In the genomic region with DNA sequence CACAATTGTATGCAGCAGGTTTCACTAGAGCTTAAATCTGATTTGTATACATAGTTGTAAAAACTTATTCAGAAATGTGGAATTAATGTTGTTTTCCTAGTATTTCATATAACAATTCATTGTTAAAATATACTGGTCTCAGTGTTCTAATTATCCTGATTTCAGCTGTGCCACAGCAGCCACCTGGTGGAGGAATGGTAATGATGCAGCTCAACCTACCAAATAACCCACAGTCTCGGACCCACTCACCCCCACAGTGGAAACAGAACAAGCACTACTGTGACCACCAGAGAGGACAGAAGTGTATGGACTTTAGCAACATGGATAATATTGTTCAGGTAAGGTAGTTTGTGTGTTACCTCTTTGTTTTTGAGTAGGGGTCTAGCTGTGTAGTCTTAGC, we compare ENCODE assay signal across 14 mouse cellular contexts. TPM values are rescaled to one million over a fixed set of nuclear protein-coding genes. Genes with fewer than 3 reads are reported as not detected.
DNase-seq lines count a peak whose midpoint lies in the region; TF ChIP-seq lines count a peak whose summit lies in the region.
"Had no signal": no experiment of that assay in that cellular context is flagged by ENCODE, and none has a peak within 500 bp of the region (broad histone marks: within the 10 kb centered on the region; RNA-seq: fewer than 3 reads in every experiment).

No protein-coding gene starts in this region.

- no peak overlapping the region for H3K9ac ChIP-seq in ES-Bruce4 (ENCODE audit: low read depth, poor library complexity, severe bottlenecking)
- H3K9ac ChIP-seq: intestine, embryonic 15.5 days had no signal

- TF ChIP-seq CTCF in ES-Bruce4 (IDR thresholded peaks at IDR 0.05; ENCODE audit: low read depth, low read length), result peak; percentile 5

- no peak overlapping the region for H3K4me3 ChIP-seq in ES-Bruce4 (ENCODE audit: low read depth, low read length)
- H3K4me3 ChIP-seq: intestine, embryonic 15.5 days; limb, embryonic 10.5 days had no signal

- no peaks in the 10 kb centered on the region for H3K4me1 ChIP-seq in ES-Bruce4 (ENCODE audit: control insufficient read depth, insufficient read depth, low read length)
- H3K4me1 ChIP-seq: intestine, embryonic 15.5 days; limb, embryonic 10.5 days had no signal

- no peak overlapping the region for H3K27ac ChIP-seq in ES-Bruce4 (ENCODE audit: insufficient read depth, low read length)
- H3K27ac ChIP-seq: intestine, embryonic 15.5 days; limb, embryonic 10.5 days had no signal

- H3K9me3 ChIP-seq in ES-Bruce4 (replicated peaks; ENCODE audit: control insufficient read depth, insufficient read depth, low read length, poor library complexity, severe bottlenecking), result no peaks in the 10 kb centered on the region
- H3K9me3 ChIP-seq: intestine, embryonic 15.5 days; limb, embryonic 10.5 days had no signal

- peak; percentile 14 to 18 for DNase-seq in cerebellum, postnatal 10 days
- DNase-seq in cerebellum, postnatal 4 days (ENCODE audit: low spot score in 2 of 2), result no peak
- DNase-seq in kidney, postnatal 4 days, result peak; percentile 8 to 14
- no peak for DNase-seq in kidney, adult 11 months
- peak; percentile 30 for DNase-seq in induced T-regulatory cell, adult 2 months (ENCODE audit: low read depth)
- DNase-seq in MN1 (ENCODE audit: low spot score), result no peak
- no peak for DNase-seq in thymus, postnatal 10 days (ENCODE audit: low spot score in 2 of 2)
- DNase-seq: cerebellum, postnatal 25 days; gastrocnemius, postnatal 10 days; lung, postnatal 4 days; thymus, postnatal 36 days had no signal

- TF ChIP-seq POLR2A in ES-Bruce4 (IDR thresholded peaks at IDR 0.05; ENCODE audit: insufficient read depth, low read length), result no peak

- no peak for TF ChIP-seq EP300 in ES-Bruce4 (IDR thresholded peaks at IDR 0.05; ENCODE audit: insufficient read depth, low read depth, low read length)

- peaks cover 18% of the 10 kb centered on the region for H3K36me3 ChIP-seq in ES-Bruce4 (ENCODE audit: control insufficient read depth, insufficient read depth, low read length, poor library complexity, severe bottlenecking)

- H3K27me3 ChIP-seq in ES-Bruce4 (ENCODE audit: control insufficient read depth, insufficient read depth, low read length, poor library complexity, severe bottlenecking), result no peaks in the 10 kb centered on the region
- H3K27me3 ChIP-seq: intestine, embryonic 15.5 days had no signal

RNA-seq across cellular contexts. Expression of a gene that starts 20.5 kb away (rescaled TPM):
- 44.6 and 56.6 TPM in 2 replicates for polyA plus RNA-seq in ES-Bruce4 (2011; ENCODE audit: insufficient read depth, insufficient read length, low read depth, missing spikeins)

Comparison
In these comparisons a context has a peak if more than half of its experiments do, and no peak if none do; other contexts are left out.
1. DNase-seq: peak in cerebellum, postnatal 10 days (2 of 2), kidney, postnatal 4 days (2 of 2) and induced T-regulatory cell, adult 2 months (single experiment); none in cerebellum, postnatal 4 days (0 of 2), kidney, adult 11 months (single experiment), MN1 (single experiment) and thymus, postnatal 10 days (0 of 2).